Mouse (Mus musculus) ES-CJ7 (cell line): Measurements from ENCODE around the gene Slc1a5.

Experiments
- DNase-seq: peaks from one replicate; pipeline ENCODE4 v3.0.0; 2011; ENCODE audit warnings: low read depth, low spot score

Gene Slc1a5

GRCm38 (mm10) chr7:16782555-16783125, 1.5 kb downstream of the Slc1a5 start:
- no peak for DNase-seq

- no peak for DNase-seq
Measured at GRCm38 (mm10) chr7:16783224-16783688, 2.1 kb downstream of the Slc1a5 start.

GRCm38 (mm10) chr7:16783758-16784415, 2.7 kb downstream of the Slc1a5 start:
- no peak for DNase-seq

- DNase-seq: peak; percentile 74
Measured at GRCm38 (mm10) chr7:16784498-16784976, 3.4 kb downstream of the Slc1a5 start.

GRCm38 (mm10) chr7:16785541-16786083, 4.5 kb downstream of the Slc1a5 start:
- no peak for DNase-seq

GRCm38 (mm10) chr7:16792316-16792715, 11.2 kb downstream of the Slc1a5 start:
- DNase-seq: no peak

- DNase-seq: no peak
Measured at GRCm38 (mm10) chr7:16793010-16793725, 12.0 kb downstream of the Slc1a5 start.

- DNase-seq: no peak
Measured at GRCm38 (mm10) chr7:16794886-16795285, 13.7 kb downstream of the Slc1a5 start.

- peak; percentile 64 for DNase-seq
Measured at GRCm38 (mm10) chr7:16804409-16805028, 23.4 kb downstream of the Slc1a5 start.

GRCm38 (mm10) chr7:16807936-16808335, 26.8 kb downstream of the Slc1a5 start:
- no peak for DNase-seq

GRCm38 (mm10) chr7:16808647-16809046, 27.5 kb downstream of the Slc1a5 start:
- DNase-seq: no peak

GRCm38 (mm10) chr7:16809739-16810138, 28.6 kb downstream of the Slc1a5 start:
- peak; percentile 82 for DNase-seq

- DNase-seq: no peak
Measured at GRCm38 (mm10) chr7:16810399-16810919, 29.3 kb downstream of the Slc1a5 start.

GRCm38 (mm10) chr7:16810920-16811648, 29.9 kb downstream of the Slc1a5 start:
- peak; percentile 53 for DNase-seq

GRCm38 (mm10) chr7:16811649-16812070, 30.5 kb downstream of the Slc1a5 start:
- no peak for DNase-seq

- DNase-seq: no peak
Measured at GRCm38 (mm10) chr7:16812505-16812904, 31.4 kb downstream of the Slc1a5 start.

GRCm38 (mm10) chr7:16815351-16815941, 34.3 kb downstream of the Slc1a5 start, which contains the start of gene Strn4:
Gene Strn4 (plus strand): TSS chr7:16815889.
- DNase-seq: peak; percentile 64

GRCm38 (mm10) chr7:16816078-16816474, 34.9 kb downstream of the Slc1a5 start:
- DNase-seq: peak; percentile 76

- DNase-seq: no peak
Measured at GRCm38 (mm10) chr7:16816475-16817122, 35.5 kb downstream of the Slc1a5 start, which contains the start of gene Fkrp. Gene Fkrp (minus strand): TSS chr7:16816732.

GRCm38 (mm10) chr7:16817693-16818092, 36.6 kb downstream of the Slc1a5 start:
- DNase-seq: no peak
